Mouse (Mus musculus): ENCODE results near the gene 4833439L19Rik.

DNA sequence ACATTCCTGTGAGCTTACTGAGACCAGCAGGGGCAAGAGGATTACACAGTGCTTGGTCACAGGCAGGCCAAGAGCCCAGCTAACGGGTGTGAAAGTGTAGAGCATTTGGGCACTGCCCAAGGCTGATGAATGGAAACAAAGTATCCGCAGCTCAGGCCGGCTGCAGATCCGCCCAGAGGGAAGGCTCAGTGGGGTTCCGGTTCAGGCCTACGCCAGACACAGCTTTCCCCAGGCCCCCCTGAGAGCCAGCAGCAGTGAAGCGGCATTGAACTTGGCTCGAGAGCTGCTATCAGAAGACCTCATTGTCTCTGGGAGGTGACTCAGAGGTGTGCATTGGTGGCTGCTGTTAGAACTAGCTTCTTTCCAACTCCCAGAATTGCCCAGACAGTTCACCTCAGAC is 43.4 kb upstream of the 4833439L19Rik start:
- TF ChIP-seq GATA1 (IDR thresholded peaks at IDR 0.05; ENCODE audit: low read length) (no peak), TAL1 (IDR thresholded peaks at IDR 0.05; ENCODE audit: low read length) (no peak)
